Mouse (Mus musculus): ENCODE data around the gene Camk2d.

DNA sequence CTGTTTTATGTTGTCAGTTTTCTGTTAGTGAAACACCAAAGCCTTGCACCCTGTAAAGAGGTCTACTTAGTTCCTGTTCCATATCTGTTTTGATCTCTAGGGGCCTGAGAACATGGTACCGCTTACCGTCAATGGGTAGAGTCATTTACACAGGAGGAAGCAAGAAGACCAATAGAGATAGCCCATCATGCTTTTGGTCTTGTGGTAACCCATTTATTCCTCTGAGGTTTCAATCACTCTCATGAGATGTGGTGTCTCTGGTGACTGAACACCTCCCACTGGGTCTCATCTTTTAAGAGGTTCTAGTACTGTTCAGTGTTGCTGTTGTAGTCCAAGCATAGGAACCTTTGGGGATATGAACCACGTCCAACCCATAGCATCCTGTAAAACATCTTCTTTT lies 65.8 kb downstream of the Camk2d start:
- no peak for TF ChIP-seq CTCF (IDR thresholded peaks at IDR 0.05; ENCODE audit: extremely low read depth, insufficient read depth, insufficient read length, insufficient replicate concordance)
- no peak for TF ChIP-seq POLR2A (IDR thresholded peaks at IDR 0.05; ENCODE audit: low read depth, low read length)

Measured in spleen, adult 2 months (tissue).